Mouse (Mus musculus) testis, postnatal 10 days (tissue): ENCODE results near the gene Gm21103.
"Not testable (repeated sequence)": the region's sequence is repeated elsewhere in the genome, so short reads cannot be mapped to it uniquely, and the experiment has no call there.

Source experiments
- DNase-seq: peaks from one replicate; pipeline ENCODE4 v3.0.0; 2021; ENCODE audit warnings: low spot score

Gm21103 gene

GRCm38 (mm10) chr14:6304743-6305142, at the start of gene Gm21103:
TSS of gene Gm21103 (minus strand) at chr14:6304843.
- DNase-seq = not testable (repeated sequence)

DNA sequence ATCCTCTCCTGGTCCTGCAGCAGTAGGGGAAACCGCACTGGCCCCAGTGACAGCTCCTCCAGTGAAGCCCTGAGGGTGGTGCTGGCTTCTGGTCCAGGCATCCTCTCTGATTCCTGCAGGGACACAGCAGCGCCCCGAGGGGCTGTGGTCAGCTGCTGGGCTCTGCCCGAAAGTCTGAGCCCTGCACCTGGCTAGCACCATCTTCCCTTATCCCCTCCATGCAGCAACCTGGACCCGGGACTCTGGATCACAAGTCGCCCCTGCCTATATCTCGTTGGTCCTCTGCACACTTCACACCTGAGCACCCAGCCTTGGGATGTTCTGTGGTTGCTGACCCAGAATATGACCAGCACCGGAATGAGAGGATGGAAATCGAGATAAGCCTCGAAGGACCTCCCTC, 38.9 kb upstream of the Gm21103 start, which contains the start of gene Gm3618:
Gene Gm3618 (minus strand): TSS at position 101 of the 400 bp plus-strand sequence.
- DNase-seq = not testable (repeated sequence)

- DNase-seq = peak; percentile 51
Measured at GRCm38 (mm10) chr14:6286931-6287715, 17.5 kb downstream of the Gm21103 start, which contains the start of gene Gm3411. TSS of gene Gm3411 (minus strand) at chr14:6287250.
